Mouse (Mus musculus) bone marrow, adult 2 months (tissue): ENCODE data around the gene Ptprm.

ENCODE experiments used
- CTCF ChIP-seq: fragments of 200-500 bp; IDR thresholded peaks from 2 replicates; pipeline ENCODE4 v1.5.1; 2011; ENCODE audit warnings: low read length, control low read depth; ENCODE audit not compliant: control insufficient read depth, insufficient read depth
- POLR2A ChIP-seq: fragments of 200-500 bp; IDR thresholded peaks from 2 replicates; pipeline ENCODE4 v1.6.1; 2011; ENCODE audit warnings: low read depth, mild to moderate bottlenecking, control low read depth, low read length, borderline replicate concordance; ENCODE audit not compliant: control insufficient read depth

GRCm38 (mm10) chr17:67359578-67359977, 5.3 kb upstream of the Ptprm start:
- no peak for TF ChIP-seq POLR2A
- no peak for TF ChIP-seq CTCF
